Mouse (Mus musculus) mature B cell (primary cell): Measurements from ENCODE around the gene Igfbp6.

ENCODE experiments used
- in situ Hi-C: fragments of 300-500 bp; cut with MboI; formaldehyde crosslinking; loops from 2 replicates; pipeline ENCODE4 v1.14.3; 2019

Igfbp6 gene

DNA sequence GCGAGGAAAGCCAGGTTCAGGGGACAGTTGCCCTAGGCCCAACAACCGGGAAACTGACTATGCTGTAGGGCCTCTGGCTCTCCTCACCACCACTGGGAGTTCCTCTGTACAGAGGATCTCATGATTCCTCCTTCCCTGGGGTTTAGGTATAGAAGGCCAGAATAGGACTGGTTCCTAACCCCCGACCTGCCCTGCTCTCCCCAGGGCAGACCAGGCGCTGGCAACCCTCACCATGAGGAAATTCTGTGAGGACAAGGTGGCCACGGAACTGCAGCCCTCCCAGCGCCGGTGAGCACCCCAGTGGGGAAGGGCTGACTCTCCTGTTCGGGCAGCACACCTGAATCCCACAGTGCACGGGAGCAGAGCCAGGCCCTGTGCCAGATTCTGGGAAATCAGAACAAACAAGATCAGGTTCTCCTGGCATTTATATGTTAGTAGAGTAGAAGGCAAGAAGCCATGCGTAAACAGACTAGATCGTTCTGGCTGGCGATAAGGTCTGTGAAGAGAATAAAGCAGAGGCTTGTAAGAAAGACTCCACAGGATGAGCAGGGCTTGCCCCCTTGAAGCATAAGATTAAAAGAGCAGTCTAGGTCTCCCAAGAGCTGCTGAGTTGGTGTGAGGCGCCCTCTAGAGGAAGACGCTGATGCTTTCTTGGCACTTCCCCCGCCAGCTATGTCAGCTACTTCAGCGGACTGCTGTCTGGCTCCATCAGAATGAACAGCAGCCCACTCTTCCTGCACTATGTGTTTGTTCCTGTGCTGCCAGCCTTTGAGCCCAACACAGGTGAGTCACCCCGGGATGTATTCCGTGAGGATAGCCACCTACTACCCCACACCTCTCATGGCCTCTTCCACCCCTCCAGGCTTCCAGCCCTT, 35.3 kb upstream of the Igfbp6 start:
- in situ Hi-C loops: no loop called here

DNA sequence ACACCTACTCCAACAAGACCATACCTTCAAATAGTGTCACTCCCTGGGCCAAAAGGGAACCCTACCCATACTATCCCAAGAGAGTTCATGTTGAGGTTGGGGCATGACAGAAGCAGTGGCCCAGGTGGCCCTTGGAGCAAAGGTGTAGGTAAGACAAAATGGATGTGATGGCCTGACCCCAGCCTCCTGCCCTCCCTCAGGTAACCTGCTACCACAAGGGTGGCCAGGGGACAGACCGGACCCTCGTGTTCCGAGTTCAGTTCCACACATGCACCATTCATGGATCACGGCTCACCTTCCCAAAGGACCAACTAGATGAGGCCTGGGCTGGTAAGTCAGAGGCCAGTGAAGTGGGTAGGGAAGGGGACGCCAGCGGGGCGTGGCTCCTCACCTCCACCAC, 33.9 kb upstream of the Igfbp6 start:
- in situ Hi-C loops: no loop called here

DNA sequence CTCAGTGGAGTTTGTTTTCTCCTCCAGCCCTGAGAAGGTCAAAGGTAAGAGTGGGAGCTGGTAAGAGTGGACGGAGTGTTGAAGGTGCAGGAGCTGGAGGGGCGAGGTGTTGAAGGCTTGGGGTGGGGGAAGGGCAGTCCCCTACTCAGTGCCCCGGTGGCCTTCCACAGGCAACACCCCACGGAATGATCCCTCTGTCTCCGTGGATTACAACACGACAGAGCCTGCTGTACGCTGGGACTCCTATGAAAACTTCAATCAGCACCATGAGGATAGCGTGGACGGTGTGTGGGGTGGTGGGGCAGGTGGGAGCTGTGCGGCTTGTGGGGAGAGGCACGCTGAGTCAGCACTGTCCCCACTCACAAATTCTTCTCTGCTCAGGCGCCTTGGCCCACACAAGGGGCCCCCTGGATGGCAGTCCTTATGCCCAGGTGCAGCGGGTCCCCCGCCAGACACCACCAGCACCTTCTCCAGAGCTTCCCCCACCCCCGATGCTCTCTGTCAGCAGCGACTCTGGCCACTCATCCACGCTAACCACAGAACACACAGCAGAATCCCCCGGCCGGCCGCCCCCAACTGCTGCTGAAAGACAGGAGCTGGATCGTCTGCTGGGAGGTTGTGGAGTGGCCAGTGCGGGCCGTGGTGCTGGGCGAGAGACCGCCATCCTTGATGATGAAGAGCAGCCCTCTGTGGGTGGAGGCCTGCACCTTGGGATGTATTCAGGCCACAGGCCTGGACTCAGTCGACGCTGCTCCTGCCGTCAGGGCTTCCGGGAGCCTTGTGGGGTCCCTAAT, 33.3 kb upstream of the Igfbp6 start:
- in situ Hi-C loops: no loop called here

DNA sequence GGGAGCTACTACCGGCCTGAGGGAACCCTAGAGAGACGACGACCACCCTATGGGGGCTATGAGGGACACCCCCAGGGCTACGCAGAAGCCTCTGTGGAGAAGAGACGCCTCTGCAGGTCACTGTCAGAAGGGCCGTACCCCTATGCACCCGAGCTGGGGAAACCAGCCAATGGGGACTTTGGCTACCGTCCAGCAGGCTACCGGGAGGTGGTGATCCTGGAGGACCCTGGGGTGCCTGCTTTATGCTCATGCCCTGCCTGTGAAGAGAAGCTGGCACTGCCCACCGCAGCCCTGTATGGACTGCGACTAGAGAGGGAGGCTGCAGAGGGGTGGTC, 32.7 kb upstream of the Igfbp6 start:
- in situ Hi-C loops: no loop called here

DNA sequence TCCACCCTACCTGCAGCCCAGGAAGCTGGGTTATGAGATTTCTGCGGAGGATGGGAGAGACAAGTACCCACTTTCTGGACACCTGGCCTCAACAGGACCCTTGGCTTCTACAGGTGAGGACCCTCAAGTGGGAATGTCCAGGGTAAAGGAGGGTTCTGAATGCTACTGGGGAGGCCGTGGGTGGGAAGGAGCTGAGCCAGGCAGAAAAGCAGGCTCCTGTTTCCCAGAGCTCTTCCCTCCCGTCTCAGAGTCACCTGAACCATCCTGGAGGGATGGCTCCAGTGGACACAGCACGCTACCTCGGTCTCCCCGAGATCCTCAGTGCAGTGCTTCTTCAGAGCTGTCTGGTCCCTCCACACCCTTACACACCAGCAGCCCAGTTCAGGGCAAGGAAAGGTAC, 32.0 kb upstream of the Igfbp6 start:
- in situ Hi-C loops: no loop called here

DNA sequence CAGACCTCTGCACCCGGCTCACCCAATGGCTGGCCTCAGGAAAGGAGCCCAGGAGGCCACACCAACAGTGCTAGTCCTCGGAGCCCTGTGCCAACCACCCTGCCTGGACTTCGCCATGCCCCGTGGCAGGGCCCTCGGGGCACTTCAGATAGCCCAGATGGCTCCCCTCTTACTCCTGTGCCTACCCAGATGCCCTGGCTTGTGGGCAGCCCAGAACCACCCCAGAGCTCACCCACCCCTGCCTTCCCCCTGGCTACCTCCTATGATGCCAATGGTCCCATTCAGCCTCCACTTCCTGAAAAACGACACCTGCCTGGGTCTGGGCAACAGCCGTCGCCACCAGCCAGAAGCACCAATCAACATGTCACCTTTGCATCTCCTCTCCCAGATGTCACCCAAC, 31.3 kb upstream of the Igfbp6 start:
- in situ Hi-C loops: no loop called here

DNA sequence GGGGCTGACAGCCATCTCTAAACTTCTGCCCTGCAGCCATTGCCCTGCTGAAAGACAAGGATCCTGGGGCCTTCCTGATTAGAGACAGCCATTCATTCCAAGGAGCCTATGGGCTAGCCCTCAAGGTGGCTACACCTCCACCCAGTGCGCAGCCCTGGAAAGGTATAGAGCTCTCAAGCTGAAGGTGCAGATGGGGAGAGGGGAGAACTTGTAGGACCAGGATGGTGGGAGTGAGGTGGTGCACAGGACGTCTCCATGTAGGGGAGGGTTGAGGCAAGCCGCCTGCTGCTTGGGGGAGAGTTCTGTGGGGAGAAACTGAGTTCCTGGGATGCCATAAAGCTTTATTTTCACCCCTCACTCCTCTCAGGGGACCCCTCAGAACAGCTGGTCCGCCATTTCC, 30.5 kb upstream of the Igfbp6 start:
- in situ Hi-C loops: no loop called here

DNA sequence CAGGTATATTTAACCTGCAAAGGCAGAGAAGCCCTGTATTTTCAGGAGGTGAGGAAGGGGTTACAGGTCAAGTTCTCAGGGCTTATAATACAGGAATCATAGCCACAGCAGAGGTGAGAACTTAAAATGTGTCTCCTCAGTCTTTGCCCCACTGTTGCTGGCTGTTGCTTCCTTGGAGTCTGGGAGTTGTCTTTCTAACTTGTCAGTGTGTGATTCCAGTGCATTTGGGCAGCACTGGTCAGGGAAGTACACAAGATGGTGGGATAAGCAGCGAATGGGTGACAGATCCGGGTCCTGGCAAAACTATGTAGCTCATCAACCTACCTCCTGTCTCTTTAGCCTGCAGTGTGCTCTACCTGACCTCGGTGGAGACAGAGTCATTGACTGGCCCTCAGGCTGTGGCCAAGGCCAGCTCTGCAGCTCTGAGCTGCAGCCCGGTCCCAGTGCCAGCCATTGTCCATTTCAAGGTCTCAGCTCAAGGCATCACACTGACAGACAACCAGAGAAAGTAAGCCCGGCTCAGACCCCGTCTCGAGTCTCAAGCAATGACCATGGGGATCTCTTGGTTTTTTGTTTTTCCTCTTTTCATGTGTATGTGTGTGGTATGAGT, 29.4 kb upstream of the Igfbp6 start:
- in situ Hi-C loops: no loop called here

DNA sequence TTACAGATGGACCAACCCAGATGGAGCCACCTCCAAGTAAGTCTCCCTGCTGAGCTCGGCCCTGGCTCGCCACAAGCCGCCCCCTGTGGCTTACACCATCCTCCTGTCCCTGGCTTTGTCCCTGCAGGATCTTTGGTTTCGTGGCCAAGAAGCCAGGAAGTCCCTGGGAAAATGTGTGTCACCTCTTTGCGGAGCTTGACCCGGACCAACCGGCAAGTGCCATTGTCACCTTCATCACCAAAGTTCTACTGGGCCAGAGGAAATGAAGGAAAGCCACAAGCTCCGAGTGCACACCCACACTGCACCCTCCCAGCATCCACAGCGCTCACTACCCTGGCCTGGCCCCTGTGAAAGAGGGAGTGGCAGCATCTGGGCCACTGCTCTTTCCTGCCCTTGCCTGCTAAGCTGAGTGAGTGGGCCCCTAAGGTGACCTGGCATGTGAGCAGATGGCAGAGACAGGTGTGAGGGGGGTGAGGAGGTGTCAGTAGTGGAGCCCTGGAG, 28.4 kb upstream of the Igfbp6 start:
- in situ Hi-C loops: no loop called here

DNA sequence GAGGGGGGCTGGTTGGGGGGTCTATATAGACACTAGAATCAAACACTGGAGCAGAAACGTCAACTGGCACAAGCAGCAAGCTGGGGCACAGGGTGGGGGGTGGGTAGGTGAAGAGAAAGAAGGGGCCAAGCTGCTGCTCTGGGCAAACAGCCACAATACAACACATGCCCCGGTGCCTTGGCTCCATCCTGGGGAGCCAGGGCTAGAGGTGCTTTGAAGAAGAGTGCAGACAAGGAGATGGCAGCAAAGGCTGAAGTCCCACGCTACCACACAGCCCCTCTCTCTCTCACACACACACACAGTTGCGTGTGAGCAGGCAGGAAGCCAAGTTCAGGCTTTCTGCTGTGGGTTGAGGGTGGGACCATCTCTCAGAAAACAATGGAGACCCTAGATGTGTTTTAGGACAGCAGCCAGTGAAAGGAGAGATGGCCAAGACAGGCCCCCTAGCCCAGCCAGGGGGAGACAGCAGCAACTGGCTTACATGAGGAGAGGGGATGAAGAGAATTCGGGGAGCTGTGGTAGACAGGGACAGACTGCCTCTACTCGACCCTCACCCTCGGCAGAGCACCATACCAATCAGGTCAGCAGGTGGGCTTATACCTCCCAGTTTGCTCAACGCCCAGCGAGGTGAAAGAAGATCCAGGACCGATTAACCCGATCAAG, 27.3 kb upstream of the Igfbp6 start:
- in situ Hi-C loops: no loop called here

DNA sequence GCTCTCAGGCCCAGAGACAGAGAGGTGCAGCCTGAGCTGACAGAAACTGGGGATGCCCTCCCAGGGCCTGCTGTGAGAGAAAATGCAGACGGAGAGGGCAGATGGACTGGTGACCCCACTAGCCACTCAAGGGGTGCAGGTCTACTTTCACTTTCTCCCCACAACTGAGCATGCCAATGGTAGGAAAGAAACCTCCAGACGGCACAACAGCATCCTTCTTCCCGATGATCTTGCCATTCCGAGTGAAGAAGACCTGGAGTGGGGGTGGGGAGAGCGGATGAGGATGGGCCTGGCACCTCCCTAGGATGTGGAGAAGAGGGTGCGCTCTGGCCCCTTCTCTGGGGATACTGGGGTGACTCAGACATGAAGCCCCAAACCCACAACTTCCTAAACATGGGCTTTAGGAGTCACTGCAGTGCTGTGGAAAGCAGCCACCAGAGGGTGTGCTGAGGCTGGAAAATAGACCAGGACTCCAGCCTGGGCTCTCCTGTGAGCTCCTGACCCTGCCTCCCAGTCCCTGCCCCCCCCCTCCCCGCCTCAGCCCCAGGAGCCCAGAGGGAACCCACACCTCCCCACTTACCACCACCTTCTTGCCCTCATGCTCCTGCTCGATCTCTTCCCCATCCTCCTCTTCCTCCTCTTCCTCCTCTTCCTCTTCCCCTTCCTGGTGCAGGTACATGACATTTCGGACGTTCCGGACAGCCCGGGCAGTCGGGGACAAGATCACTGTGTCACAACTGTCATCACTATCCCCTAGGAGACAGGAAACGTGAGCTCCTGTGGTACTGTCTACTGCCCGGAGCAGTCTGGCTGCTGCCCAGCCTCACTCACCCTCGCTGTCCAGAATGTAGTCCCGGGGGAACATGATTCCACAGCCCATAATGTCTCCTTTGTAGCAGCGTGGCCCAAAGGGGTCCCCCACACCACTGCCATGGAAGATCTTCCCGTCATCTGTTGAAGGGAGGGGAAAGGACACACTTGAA, 26.4 kb upstream of the Igfbp6 start:
- in situ Hi-C loops: no loop called here

DNA sequence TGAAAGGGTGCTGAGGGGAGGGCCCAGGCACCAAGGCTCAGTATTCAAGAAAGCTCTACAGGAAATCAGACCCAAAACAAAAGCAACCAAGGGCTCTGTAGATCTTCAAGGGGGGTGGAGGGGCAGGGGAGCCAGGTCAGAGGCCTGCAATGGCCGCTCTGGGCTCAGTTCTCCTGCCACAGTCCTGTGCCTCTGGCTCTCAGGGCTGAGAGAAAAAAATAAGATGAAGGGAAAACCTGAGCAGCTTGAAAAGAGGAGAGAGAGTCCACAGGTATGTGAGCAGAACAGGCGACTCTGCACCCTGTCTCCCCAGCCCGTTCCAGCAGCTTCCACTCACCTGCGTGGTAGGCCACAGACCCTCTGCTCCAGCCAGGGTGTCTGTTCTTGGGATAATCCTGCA, 25.6 kb upstream of the Igfbp6 start:
- in situ Hi-C loops: no loop called here

DNA sequence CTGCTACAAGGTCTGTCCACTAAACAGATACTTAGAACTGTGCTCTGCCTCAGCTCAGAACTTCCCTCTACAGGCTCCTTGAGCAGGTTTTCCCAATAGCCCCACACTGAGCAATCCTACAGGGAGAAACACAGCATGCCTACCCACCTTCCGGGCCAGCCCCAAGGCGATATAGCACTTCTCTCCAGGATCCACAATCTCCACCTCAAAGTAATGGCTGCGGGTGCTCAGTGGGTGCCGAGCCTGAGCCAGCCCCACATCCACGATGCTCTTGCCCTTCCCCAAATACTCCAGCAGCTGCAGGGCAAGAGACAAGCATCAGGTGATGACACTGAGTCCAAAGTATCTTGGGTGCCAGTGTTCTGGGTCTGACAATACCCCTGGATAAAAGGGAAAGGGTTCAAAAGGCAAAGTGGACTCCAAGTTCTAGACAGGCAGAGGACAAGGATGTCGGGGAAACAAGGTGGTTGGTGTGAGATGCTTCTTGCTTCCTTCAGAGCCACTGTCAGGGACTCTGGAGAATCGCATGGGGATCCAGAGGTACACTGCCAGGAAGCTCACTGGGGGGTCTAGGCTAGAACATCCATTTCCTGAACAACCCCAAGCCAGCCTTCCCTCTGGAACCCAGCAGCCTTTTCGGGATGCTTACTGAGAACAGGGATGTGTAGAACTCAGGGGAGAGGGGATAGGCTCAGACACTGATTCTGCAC, 24.9 kb upstream of the Igfbp6 start:
- in situ Hi-C loops: no loop called here

DNA sequence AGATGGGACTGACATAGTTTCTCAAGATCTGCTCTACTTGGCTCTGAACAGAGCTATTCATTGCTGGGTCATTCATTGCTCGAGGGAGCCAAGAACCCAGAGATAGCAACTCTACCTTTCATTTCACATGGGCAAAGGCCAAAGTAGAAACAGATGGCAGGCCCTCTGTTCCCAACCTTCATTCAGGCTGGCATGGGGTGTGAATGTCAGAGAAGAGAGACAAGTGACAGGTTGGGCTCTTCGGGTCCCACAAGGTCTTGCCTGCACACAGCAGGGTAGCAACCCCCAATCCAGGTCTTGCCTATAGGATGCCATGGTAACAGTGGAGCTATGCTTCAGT, 24.4 kb upstream of the Igfbp6 start:
- in situ Hi-C loops: no loop called here

DNA sequence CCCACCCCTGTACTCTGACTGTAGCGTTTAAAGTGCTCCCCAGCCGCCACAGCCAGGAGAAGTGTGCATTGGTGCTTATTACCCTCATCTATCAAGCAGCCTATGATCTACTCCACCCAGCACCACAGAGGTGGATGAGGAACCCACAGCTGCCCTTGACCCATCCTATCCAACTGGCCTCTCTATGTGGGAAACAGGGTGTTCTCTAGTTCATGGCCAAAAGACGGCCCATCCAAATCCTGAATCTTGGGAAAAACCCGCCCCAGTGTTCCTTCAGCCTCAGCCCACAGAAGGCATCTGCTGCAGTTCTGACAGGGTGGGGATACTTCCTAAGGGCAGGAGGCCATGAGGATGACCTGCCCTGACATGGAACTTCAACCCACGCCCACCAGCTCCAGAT, 23.6 kb upstream of the Igfbp6 start:
- in situ Hi-C loops: no loop called here

DNA sequence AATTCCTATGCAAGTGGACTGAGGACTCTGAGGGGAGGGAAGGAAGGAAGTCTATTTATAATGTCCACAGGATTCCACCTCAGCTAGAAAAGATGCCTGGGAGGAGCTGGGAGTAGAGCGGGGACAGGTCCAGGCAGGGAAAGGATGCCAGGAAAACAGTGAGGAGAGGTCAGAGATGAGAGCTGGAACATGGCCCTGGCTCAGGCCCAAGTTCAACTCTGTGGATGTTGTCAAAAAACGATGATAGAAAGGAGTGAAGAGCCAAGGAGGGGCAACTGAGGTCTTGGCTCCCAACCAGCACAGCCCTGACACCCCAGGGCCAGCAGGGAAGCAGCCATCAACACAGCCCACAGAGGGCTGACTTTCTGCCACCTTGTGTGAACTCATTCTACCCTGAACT, 17.9 kb upstream of the Igfbp6 start:
- in situ Hi-C loops: no loop called here

DNA sequence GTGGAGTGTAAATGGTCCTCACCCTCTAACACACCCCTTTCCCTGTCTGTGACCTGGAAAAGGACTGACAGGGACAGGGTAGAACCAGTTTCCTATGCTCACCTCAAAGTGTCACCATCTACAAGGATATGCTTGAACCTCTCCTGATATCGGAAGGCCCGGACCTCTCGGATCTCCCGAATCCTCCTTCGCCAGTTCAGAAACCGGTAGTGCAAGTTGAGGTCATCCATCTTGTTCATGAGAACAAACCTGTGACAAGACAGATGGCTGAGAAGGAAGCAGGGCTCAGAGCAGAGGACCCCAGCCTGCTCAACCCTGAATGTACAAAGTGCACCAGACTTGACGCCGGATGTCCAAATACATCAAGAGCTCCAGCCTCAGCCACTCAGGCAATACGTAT, 10.8 kb upstream of the Igfbp6 start:
- in situ Hi-C loops: no loop called here

DNA sequence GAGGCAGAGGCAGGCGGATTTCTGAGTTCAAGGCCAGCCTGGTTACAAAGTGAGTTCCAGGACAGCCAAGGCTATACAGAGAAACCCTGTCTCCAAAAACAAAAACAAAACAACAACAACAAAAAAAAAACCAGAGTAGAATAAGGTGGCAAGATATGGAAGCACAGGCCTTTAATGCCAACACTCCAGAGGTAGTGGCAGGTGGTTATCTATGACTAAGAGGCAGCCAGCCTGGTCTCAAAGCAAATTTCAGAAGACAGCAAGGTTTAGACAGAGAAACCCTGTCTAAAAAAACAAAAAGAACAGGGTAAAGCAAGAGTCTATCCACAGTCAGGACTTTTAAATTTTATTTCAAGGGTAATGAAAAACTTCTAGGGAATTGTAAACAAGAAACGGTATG, 9.5 kb upstream of the Igfbp6 start:
- in situ Hi-C loops: no loop called here

DNA sequence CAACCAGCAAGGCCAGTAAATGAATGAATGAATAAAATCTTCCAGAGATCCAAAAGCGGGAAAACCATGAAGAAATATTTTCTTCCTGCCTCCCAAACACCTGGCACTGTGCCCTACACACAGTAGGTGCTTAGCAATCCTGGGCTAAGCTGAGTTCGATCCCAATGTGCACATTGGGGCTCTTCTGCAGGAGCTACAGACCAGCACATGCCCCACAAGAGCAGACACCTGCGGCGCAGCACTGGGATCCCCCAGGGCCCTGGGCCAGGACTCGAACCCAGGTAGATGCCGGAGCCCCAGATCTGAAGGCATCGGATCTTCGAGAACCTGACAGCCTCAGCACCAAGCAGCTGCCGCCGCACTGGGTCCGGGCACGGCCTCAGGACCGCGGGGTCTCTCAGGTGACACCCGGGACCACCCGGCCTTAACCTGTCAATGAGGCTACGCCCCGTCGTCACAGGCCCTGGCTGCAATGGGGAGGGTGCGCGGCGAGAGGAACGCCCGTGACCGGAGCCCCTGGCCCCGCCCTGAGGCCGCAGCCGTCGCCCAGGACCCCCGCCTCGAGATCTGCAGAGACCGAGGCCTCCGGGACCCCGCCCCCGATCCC, 8.5 kb upstream of the Igfbp6 start:
- in situ Hi-C loops: no loop called here

DNA sequence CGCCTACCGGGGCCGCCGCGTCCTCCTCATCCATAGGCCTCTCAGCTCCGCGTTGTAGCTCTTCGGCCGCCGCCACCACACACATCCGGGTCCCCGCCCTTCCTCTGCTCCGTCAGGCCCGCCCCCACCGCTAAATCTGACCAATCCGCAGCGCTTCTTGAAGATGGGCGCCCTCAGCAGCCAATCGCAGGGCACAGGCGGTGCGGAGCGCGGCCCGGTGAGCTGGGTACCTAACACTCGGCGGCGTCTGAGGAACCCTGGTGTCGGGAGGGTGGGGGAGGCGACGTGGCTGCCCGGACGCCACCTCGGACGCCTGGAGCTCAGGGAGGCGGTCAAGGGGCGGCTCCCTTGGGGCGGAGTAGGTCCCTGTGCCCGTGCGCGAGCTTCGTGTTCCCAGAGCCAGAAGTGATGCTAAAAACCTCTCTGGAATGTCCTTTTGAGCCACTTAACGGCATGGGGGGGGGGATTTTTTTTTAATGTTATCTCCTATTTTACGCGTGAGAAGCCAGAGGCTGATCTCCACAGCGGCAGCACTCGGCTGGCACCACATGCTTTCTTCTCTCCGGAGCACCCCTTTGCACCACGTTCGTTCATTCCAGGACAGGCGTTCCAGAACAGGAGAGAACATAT, 7.9 kb upstream of the Igfbp6 start, which contains the start of gene Spryd3:
Gene Spryd3, minus strand, starts transcription at position 106 of the 630 bp plus-strand sequence.
- in situ Hi-C loops: no loop called here
